Mouse (Mus musculus) hindbrain, embryonic 16.5 days (tissue): ENCODE results near the gene Zbtb41. TPM values are rescaled to one million over a fixed set of nuclear protein-coding genes. Genes with fewer than 3 reads are reported as not detected.
"Not testable (repeated sequence)": the region's sequence is repeated elsewhere in the genome, so short reads cannot be mapped to it uniquely, and the experiment has no call there.

Experiments used
- ATAC-seq: fragments of 200-750 bp; cut with Nextera tagmentation; 2 replicates; pipeline ENCODE4 v1.8.0; 2017; ENCODE audit warnings: moderate TSS enrichment, moderate library complexity
- H3K27ac ChIP-seq: fragments of 300-500 bp; sonication (generic); 2 replicates; pipeline ENCODE4 v1.5.1; 2014; ENCODE audit warnings: low read depth, mild to moderate bottlenecking, control low read depth, low read length, moderate library complexity
- H3K27me3 ChIP-seq: fragments of 300-500 bp; sonication (generic); replicated peaks from 2 replicates; pipeline ENCODE4 v1.6.1; 2014; ENCODE audit warnings: low read length; ENCODE audit not compliant: control insufficient read depth, insufficient read depth
- H3K36me3 ChIP-seq: fragments of 300-500 bp; sonication (generic); 2 replicates; pipeline ENCODE4 v1.6.1; 2014; ENCODE audit warnings: mild to moderate bottlenecking, low read length, moderate library complexity, mixed read lengths; ENCODE audit not compliant: control insufficient read depth, insufficient read depth
- H3K4me1 ChIP-seq: fragments of 300-500 bp; sonication (generic); 2 replicates; pipeline ENCODE4 v1.6.1; 2014; ENCODE audit warnings: low read depth, low read length; ENCODE audit not compliant: control insufficient read depth, insufficient read depth
- H3K4me2 ChIP-seq: fragments of 300-500 bp; sonication (generic); 2 replicates; pipeline ENCODE4 v1.6.1; 2014; ENCODE audit warnings: mild to moderate bottlenecking, low read length, control low read depth, moderate library complexity
- H3K4me3 ChIP-seq: fragments of 300-500 bp; sonication (generic); 2 replicates; pipeline ENCODE4 v1.5.1; 2014; ENCODE audit warnings: mild to moderate bottlenecking, low read length, control low read depth, moderate library complexity
- H3K9ac ChIP-seq: fragments of 300-500 bp; sonication (generic); 2 replicates; pipeline ENCODE4 v1.6.1; 2014; ENCODE audit warnings: low read depth, mild to moderate bottlenecking, control low read depth, low read length, moderate library complexity
- H3K9me3 ChIP-seq: fragments of 300-500 bp; sonication (generic); 2 replicates; pipeline ENCODE4 v1.6.1; 2014; ENCODE audit warnings: mild to moderate bottlenecking, low read length, moderate library complexity; ENCODE audit not compliant: control insufficient read depth
- WGBS: fragments of 180-500 bp; shearing (Covaris S2); extraction: QIAGEN DNeasy Blood & Tissue Kit; methylation state at CpG from one replicate; pipeline ENCODE4 v1.1.7; 2014; 5-methylcytosine and 5-hydroxymethylcytosine counted together
- polyA plus RNA-seq: library from polyadenylated mRNA; unstranded; fragments of >200 nt; fragmentation: Nextera tagmentation; extraction: Ambion mirVana; gene quantifications from 2 replicates; pipeline ENCODE4 v1.2.1, GENCODE M21; 2015

The Zbtb41 gene
- polyA plus RNA-seq, 1 experiment from 2014 or later: 11.8 TPM

DNA sequence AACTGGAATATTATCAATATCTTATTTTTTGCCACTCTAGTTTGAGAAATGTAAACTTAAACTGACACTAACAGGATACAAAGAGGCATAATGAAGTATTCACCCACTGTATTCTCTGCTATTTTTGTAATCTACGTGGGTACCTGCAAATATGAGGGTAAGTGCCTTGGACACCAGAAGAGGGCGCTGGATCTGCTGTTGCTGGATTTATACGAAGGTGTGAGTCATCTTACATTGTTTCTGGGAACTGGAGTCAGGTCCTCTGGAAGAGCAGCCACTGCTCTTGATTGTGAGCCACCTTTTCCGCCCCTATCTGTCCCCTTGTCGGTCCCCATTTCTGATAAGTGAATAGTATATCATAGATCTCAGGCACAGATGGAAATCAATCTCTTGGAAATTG is 14.4 kb upstream of the Zbtb41 start:
- WGBS: 63% methylated on average over 5 of the region's 5 CpGs
- Histone ChIP-seq H3K36me3 (no peaks in the 10 kb centered on the region), H3K27ac (no peak overlapping the region), H3K4me1 (no peaks in the 10 kb centered on the region), H3K4me2 (no peak overlapping the region), H3K9ac (no peak overlapping the region), H3K4me3 (no peak overlapping the region), H3K27me3 (no peaks in the 10 kb centered on the region), H3K9me3 (no peaks in the 10 kb centered on the region)
- ATAC-seq: no peak

DNA sequence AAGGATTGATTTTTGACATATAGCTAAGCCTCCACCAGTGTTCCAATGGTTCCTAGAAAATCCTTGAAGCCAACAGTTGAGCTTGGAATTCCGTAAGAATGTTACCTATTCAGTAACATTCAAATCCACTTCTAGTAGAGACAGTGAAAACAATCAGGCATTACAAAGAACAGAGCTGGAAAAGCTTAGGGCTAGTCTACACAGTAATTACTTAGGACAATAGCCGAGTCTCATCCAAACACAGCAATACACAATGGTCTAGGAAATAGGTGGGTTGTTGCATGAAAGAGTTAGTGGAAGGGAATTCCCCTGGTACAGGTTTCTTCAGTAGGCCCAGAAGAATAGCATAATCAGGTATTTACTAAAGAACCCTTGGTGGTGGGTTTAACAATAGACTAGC is 9.7 kb upstream of the Zbtb41 start:
- H3K4me2 ChIP-seq, H3K36me3 ChIP-seq, H3K27ac ChIP-seq, H3K4me3 ChIP-seq, H3K9me3 ChIP-seq, H3K27me3 ChIP-seq, ATAC-seq, H3K9ac ChIP-seq, H3K4me1 ChIP-seq: not testable (repeated sequence)
- 85% methylated on average over 2 of the region's 2 CpGs for WGBS

- H3K4me3 ChIP-seq: no peak overlapping the region
- no peak overlapping the region for H3K9ac ChIP-seq
- H3K4me1 ChIP-seq: no peaks in the 10 kb centered on the region
- H3K36me3 ChIP-seq: no peaks in the 10 kb centered on the region
- H3K4me2 ChIP-seq: no peak overlapping the region
- no peak for ATAC-seq
- no peak overlapping the region for H3K27ac ChIP-seq
- no peaks in the 10 kb centered on the region for H3K27me3 ChIP-seq
- H3K9me3 ChIP-seq: no peaks in the 10 kb centered on the region
- WGBS: 87% methylated on average over 3 of the region's 3 CpGs
Observed at GRCm38 (mm10) chr1:139413465-139413864, 8.6 kb upstream of the Zbtb41 start.

- ATAC-seq: no peak
- Histone ChIP-seq H3K4me3 (peak overlapping the region; percentile 97), H3K27ac (no peak overlapping the region), H3K36me3 (no peaks in the 10 kb centered on the region), H3K27me3 (no peaks in the 10 kb centered on the region), H3K4me2 (peak overlapping the region; percentile 64), H3K9ac (peak overlapping the region; percentile 98), H3K9me3 (no peaks in the 10 kb centered on the region), H3K4me1 (peaks cover 28% of the 10 kb centered on the region)
- 4% methylated on average over 8 of the region's 8 CpGs for WGBS
Observed at GRCm38 (mm10) chr1:139421521-139421874, 590 bp upstream of the Zbtb41 start.

DNA sequence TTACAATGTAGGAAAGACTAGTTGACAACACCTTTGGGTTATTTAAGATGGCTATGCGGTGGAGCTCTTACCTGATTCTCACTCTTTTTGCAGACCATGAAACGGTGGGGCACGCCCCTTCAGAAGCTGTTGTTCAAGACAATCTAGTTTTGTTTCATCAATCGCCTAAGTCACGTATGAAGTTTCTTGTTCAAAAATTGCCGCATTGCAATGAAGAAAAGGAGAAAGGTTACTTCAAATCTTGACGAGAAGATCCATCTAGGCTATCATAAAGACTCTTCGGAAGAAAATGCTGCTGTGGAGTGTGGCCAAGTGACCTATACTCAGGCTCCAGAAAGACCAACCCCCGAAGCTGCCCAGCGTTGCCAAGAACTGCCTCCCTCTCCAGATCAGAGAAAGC is 853 bp downstream of the Zbtb41 start:
- H3K36me3 ChIP-seq: no peaks in the 10 kb centered on the region
- peak overlapping the region; percentile 97 for H3K4me3 ChIP-seq
- no peaks in the 10 kb centered on the region for H3K27me3 ChIP-seq
- ATAC-seq: no peak
- peak overlapping the region; percentile 64 for H3K4me2 ChIP-seq
- WGBS: 18% methylated on average over 10 of the region's 10 CpGs
- H3K4me1 ChIP-seq: peaks cover 33% of the 10 kb centered on the region
- no peaks in the 10 kb centered on the region for H3K9me3 ChIP-seq
- peak overlapping the region; percentile 93; the same call in 1 of the 2 replicates for H3K27ac ChIP-seq
- peak overlapping the region; percentile 98 for H3K9ac ChIP-seq

DNA sequence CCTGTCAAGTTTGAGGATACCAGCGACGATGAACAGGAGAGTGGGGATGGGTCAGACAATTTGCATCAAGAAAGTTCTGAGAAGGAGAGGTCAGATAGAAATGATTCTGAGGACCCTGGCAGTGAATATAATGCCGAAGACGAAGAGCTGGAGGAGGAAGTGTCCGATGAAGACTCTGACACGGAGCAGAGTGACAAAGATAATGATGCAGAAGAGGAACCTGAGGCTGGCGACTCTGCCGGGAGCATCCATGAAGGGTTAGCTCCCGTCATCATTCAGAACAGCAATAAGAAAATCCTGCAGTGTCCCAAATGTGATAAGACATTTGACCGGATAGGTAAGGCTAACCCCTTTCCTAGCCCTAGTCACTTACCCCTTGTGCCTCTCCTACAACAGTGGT is 1.8 kb downstream of the Zbtb41 start:
- H3K27me3 ChIP-seq: no peaks in the 10 kb centered on the region
- no peak overlapping the region for H3K27ac ChIP-seq
- H3K9ac ChIP-seq: peak overlapping the region; percentile 47; the same call in 1 of the 2 replicates
- H3K4me2 ChIP-seq: peak overlapping the region; percentile 64
- H3K4me3 ChIP-seq: peak overlapping the region; percentile 97
- H3K4me1 ChIP-seq: peaks cover 33% of the 10 kb centered on the region
- no peaks in the 10 kb centered on the region for H3K9me3 ChIP-seq
- no peak for ATAC-seq
- 42% methylated on average over 10 of the region's 10 CpGs for WGBS
- no peaks in the 10 kb centered on the region for H3K36me3 ChIP-seq

DNA sequence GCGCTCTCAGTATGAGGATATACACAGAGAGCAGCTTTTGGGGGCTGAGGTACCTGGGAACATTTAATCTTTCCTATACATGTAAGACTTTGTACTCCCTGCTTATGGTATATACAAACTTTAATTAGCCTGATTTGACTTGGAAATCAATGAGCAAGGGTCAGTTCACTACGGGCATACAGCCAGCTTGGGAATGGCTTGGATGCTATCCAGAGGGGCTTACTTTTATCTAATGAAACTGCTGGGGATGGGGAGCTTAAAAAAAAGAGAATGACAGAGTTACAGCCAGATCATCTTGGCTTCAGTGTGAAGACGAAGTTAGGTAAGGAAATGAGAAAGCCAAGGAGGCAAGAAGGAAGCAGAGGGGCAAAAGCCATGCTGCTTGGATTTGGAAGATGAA is 2.9 kb downstream of the Zbtb41 start:
- no peak overlapping the region; the same call in 1 of the 2 replicates for H3K9ac ChIP-seq
- H3K36me3 ChIP-seq: peaks cover 6% of the 10 kb centered on the region
- no peak for ATAC-seq
- H3K4me1 ChIP-seq: peaks cover 33% of the 10 kb centered on the region
- 26% methylated on average over 3 of the region's 3 CpGs for WGBS
- H3K4me3 ChIP-seq: peak overlapping the region; percentile 32
- no peaks in the 10 kb centered on the region for H3K27me3 ChIP-seq
- H3K4me2 ChIP-seq: peak overlapping the region; percentile 58
- H3K9me3 ChIP-seq: no peaks in the 10 kb centered on the region
- no peak overlapping the region for H3K27ac ChIP-seq

DNA sequence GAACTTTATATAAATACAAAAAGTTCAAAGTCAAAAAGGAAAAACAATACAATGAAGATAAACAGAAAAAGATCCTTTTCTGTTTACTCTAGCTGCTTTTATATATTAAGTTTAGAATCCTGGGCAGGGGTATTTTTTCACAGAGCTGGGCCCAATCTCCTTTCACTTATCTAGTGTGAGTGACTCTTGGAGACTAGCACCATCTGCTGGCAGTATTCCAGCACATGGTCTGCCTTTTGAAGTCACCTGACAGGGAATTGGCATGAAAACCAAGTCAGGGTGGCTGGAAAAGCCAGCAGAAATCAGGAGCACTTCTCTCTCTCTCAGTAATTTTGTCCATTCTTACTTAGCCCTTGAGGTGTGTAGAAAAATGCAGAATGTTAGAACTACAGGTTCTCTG is 16.3 kb downstream of the Zbtb41 start:
- no peaks in the 10 kb centered on the region for H3K4me1 ChIP-seq
- ATAC-seq: peak; percentile 58; the same call in 1 of the 2 replicates
- no peak overlapping the region for H3K27ac ChIP-seq
- H3K27me3 ChIP-seq: no peaks in the 10 kb centered on the region
- peaks cover 24% of the 10 kb centered on the region for H3K36me3 ChIP-seq
- H3K4me2 ChIP-seq: no peak overlapping the region
- H3K9ac ChIP-seq: no peak overlapping the region
- H3K9me3 ChIP-seq: no peaks in the 10 kb centered on the region
- no peak overlapping the region for H3K4me3 ChIP-seq

DNA sequence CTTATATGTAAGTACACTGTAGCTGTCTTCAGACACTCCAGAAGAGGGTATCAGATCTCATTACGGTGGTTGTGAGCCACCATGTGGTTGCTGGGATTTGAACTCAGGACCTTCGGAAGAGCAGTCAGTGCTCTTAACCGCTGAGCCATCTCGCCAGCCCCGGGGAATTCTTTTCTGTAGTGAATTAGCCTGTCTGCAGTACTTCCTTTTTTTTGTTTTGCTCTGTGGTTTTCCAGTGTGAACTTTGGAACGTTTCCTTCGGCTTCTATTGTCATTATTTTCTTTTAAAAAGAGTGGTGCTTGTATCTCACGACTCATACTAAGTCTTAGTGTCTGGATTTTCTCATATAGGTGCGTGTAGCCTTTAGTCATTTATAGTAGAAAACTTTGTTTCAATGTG is 21.0 kb downstream of the Zbtb41 start:
- ATAC-seq, H3K9me3 ChIP-seq, H3K27ac ChIP-seq, H3K4me1 ChIP-seq, H3K27me3 ChIP-seq, H3K4me2 ChIP-seq, H3K4me3 ChIP-seq, H3K9ac ChIP-seq: not testable (repeated sequence)
- WGBS: 87% methylated on average over 9 of the region's 9 CpGs
- peaks cover 11% of the 10 kb centered on the region for H3K36me3 ChIP-seq
